Mouse (Mus musculus) midbrain, embryonic 15.5 days (tissue): Measurements from ENCODE around the gene Gm47841. TPM values are rescaled to one million over a fixed set of nuclear protein-coding genes. Genes with fewer than 3 reads are reported as not detected.
A peak's percentile ranks its signal among the peaks of the same experiment; 100 is the strongest.

ENCODE experiments used
- ATAC-seq: fragments of 200-750 bp; cut with Nextera tagmentation; replicated peaks from 2 replicates; pipeline ENCODE4 v1.8.0; 2017; ENCODE audit warnings: moderate TSS enrichment
- H3K27ac ChIP-seq: fragments of 300-500 bp; sonication (generic); 2 replicates; pipeline ENCODE4 v1.5.1; 2015; ENCODE audit warnings: mild to moderate bottlenecking, inconsistent platforms
- H3K27me3 ChIP-seq: fragments of 300-500 bp; sonication (generic); replicated peaks from 2 replicates; pipeline ENCODE4 v1.6.1; 2015; ENCODE audit warnings: inconsistent platforms
- H3K36me3 ChIP-seq: fragments of 300-500 bp; sonication (generic); replicated peaks from 2 replicates; pipeline ENCODE4 v1.6.1; 2015; ENCODE audit warnings: inconsistent platforms
- H3K4me1 ChIP-seq: fragments of 300-500 bp; sonication (generic); 2 replicates; pipeline ENCODE4 v1.6.1; 2015; ENCODE audit warnings: inconsistent platforms
- H3K4me2 ChIP-seq: fragments of 300-500 bp; sonication (generic); 2 replicates; pipeline ENCODE4 v1.6.1; 2015; ENCODE audit warnings: inconsistent platforms, mild to moderate bottlenecking, moderate library complexity
- H3K4me3 ChIP-seq: fragments of 300-500 bp; sonication (generic); 2 replicates; pipeline ENCODE4 v1.5.1; 2015; ENCODE audit warnings: mild to moderate bottlenecking, inconsistent platforms
- H3K9ac ChIP-seq: fragments of 300-500 bp; sonication (generic); 2 replicates; pipeline ENCODE4 v1.6.1; 2015; ENCODE audit warnings: mild to moderate bottlenecking, inconsistent platforms
- H3K9me3 ChIP-seq: fragments of 300-500 bp; sonication (generic); 2 replicates; pipeline ENCODE4 v1.6.1; 2016; ENCODE audit warnings: inconsistent platforms
- WGBS: fragments of 180-500 bp; shearing (Covaris S2); methylation state at CpG from one replicate; pipeline ENCODE4 v1.1.7; 2015; ENCODE audit warnings: mixed read lengths; 5-methylcytosine and 5-hydroxymethylcytosine counted together
- polyA plus RNA-seq: library from polyadenylated mRNA; unstranded; fragments of >200 nt; fragmentation: Nextera tagmentation; extraction: Ambion mirVana; gene quantifications from 2 replicates; pipeline ENCODE4 v1.2.1, GENCODE M21; 2015

The Gm47841 gene
- polyA plus RNA-seq, 1 experiment from 2014 or later: not detected

DNA sequence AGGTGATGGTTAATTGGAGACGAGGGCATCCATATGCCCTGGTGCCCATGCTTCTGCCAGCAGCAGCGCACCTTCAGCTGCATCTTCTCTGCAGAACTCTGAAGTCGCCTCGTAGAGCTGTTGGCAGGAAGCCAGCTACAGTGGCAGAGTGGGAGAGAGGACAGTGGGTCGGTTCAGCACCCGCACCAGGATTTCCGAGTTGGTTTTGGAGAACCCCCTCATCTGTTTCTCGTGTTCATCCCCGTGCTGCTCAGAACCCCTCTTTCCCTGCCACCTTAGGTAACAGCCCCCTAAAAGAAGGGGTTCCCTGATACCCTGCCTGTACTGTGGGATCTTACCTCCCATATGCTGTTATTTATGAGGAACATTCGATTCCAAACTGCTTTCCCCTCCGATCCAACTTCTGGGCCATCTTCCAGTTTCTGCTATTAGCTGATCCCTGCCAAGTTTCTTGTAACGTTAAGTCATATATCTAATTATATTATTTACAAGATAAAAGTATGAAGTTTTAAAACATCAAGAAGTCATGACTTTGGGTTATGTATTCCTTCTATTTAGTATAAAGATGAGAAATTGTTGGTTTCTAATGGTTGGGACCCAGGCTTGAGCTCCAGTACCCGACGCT lies 38.7 kb downstream of the Gm47841 start:
- no peak for ATAC-seq

DNA sequence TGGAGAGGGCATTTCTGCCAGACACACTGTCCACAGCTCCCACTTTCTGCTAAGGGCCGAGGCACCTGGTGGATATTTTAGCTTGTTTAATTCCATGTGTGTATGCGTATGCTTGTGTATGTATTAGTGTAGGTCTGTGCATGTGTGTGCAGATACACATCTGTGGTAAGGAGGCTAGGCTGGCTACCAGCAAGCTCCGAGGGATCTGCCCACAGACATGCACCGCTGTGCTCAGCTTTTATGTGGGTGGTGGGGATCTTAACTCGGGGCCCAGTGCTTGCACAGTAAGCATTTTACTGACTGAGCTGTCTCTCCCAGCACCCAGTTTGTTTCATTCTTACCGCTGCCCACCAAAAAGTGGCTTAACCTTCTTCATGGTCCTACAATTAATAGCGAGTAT lies 40.0 kb downstream of the Gm47841 start:
- H3K27me3 ChIP-seq: no peaks in the 10 kb centered on the region
- no peak overlapping the region for H3K27ac ChIP-seq
- 67% methylated on average over 7 of the region's 7 CpGs for WGBS
- H3K4me3 ChIP-seq: no peak overlapping the region
- H3K4me2 ChIP-seq: no peak overlapping the region; the same call in 1 of the 2 replicates
- no peaks in the 10 kb centered on the region for H3K9me3 ChIP-seq
- no peak for ATAC-seq
- H3K9ac ChIP-seq: no peak overlapping the region
- peaks cover 5% of the 10 kb centered on the region; the same call in 1 of the 2 replicates for H3K4me1 ChIP-seq
- peaks cover 12% of the 10 kb centered on the region; the same call in 1 of the 2 replicates for H3K36me3 ChIP-seq

More for the DNA sequence above, 38.7 kb downstream of the Gm47841 start:
- WGBS: 87% methylated on average over 14 of the region's 14 CpGs
- peaks cover 22% of the 10 kb centered on the region; the same call in 1 of the 2 replicates for H3K36me3 ChIP-seq
- no peak overlapping the region for H3K9ac ChIP-seq
- peaks cover 5% of the 10 kb centered on the region; the same call in 1 of the 2 replicates for H3K4me1 ChIP-seq
- H3K9me3 ChIP-seq: no peaks in the 10 kb centered on the region
- H3K27ac ChIP-seq: no peak overlapping the region
- H3K27me3 ChIP-seq: no peaks in the 10 kb centered on the region
- H3K4me2 ChIP-seq: no peak overlapping the region
- H3K4me3 ChIP-seq: no peak overlapping the region

DNA sequence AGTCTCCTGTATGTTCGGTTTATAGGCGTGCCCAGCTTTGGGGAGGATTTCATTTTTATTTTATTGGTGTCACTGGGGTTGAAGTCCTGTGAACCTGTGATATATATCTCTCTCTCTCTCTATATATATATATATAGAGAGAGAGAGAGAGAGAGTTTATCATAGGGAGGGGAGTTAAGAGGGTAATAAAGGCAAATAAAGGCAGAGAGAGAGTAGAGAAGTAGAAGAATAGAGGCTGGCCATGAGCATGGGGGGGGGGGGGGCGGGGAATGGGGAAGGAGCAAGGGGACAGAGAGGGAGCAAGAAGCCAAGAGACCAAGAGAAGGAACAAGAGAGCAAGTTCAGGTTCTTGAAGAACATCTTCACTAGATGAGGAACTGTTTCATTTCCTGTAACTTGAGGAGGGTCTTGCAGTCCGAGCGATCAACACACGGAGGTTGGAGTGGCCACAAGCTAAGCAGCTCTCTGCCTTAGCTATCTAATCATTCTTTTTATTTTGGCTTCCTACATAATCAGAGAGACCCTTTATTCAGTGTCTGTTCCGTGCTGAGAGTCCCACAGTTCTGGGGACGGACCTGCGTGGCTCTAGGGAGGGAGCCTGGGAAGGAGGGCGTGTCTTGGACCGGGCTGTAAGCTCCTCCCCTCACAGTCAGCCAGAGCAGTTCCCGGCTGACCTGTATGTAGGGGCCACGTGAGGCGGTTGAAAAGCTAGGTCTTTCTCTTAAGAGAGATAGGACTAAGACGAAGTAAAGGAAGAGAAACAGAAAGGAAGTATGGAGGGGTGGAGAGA lies 40.8 kb downstream of the Gm47841 start:
- no peaks in the 10 kb centered on the region for H3K9me3 ChIP-seq
- WGBS: 15% methylated on average over 15 of the region's 15 CpGs
- ATAC-seq: 0 out of 2 replicates have a peak, but pooled peaks have one; percentile 62
- no peak overlapping the region for H3K27ac ChIP-seq
- no peaks in the 10 kb centered on the region for H3K27me3 ChIP-seq
- peaks cover 12% of the 10 kb centered on the region; the same call in 1 of the 2 replicates for H3K36me3 ChIP-seq
- peak overlapping the region; percentile 22 for H3K4me3 ChIP-seq
- no peak overlapping the region for H3K9ac ChIP-seq
- peak overlapping the region; percentile 39 for H3K4me2 ChIP-seq
- H3K4me1 ChIP-seq: peaks cover 5% of the 10 kb centered on the region; the same call in 1 of the 2 replicates

DNA sequence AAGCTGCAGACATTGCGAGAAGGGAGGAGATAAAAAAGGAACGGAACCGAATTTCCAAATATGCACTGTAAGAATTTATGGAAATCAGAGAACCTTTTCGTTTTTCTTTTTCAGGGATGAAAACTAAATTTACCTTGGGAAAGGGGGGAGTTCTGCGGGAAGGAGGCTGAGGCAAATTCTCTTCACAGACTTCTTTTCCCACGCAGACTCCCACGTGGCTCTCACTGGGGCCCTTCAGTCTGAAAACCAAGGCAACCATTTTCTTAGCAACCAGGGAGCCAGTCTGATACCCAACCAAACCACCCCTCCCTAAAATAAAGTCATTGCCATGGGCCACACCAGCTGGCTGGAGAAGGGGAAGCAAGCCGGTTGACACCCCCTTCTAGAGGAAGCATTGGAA lies 41.5 kb downstream of the Gm47841 start:
- WGBS: 80% methylated on average over 8 of the region's 8 CpGs
- Histone ChIP-seq H3K9me3 (no peaks in the 10 kb centered on the region), H3K27me3 (no peaks in the 10 kb centered on the region)

DNA sequence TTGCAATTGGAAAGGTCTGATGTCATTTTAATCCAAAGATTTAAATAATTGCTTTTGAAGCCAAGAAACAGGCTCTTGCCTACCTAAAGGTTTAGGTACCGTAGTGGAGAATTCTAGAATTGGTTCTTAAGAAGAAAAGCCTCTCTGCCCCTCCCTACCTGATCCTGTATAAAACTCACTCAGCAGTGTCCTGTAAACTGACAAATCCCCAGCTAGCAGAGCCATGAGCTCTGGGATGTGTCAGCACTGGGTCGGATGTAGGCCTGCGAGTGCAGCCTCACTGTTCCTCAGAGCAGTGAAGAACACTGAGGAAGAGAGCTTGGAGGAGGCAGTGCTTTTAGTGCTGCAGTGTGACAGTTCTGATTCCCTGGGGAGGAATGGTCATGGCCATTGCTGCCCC lies 42.7 kb downstream of the Gm47841 start:
- no peak overlapping the region for H3K9ac ChIP-seq
- H3K27ac ChIP-seq: no peak overlapping the region
- no peak for ATAC-seq
- peaks cover 5% of the 10 kb centered on the region; the same call in 1 of the 2 replicates for H3K4me1 ChIP-seq
- WGBS: 55% methylated on average over 3 of the region's 3 CpGs
- H3K27me3 ChIP-seq: no peaks in the 10 kb centered on the region
- H3K36me3 ChIP-seq: no peaks in the 10 kb centered on the region
- no peaks in the 10 kb centered on the region for H3K9me3 ChIP-seq
- H3K4me3 ChIP-seq: no peak overlapping the region
- H3K4me2 ChIP-seq: no peak overlapping the region

More for the DNA sequence above, 41.5 kb downstream of the Gm47841 start:
- no peak for ATAC-seq
- Histone ChIP-seq H3K4me3 (no peak overlapping the region), H3K9ac (no peak overlapping the region), H3K4me1 (peaks cover 5% of the 10 kb centered on the region; the same call in 1 of the 2 replicates), H3K36me3 (0 out of 2 replicates have a peak, but pooled peaks cover 5% of the 10 kb centered on the region), H3K4me2 (no peak overlapping the region), H3K27ac (no peak overlapping the region)

DNA sequence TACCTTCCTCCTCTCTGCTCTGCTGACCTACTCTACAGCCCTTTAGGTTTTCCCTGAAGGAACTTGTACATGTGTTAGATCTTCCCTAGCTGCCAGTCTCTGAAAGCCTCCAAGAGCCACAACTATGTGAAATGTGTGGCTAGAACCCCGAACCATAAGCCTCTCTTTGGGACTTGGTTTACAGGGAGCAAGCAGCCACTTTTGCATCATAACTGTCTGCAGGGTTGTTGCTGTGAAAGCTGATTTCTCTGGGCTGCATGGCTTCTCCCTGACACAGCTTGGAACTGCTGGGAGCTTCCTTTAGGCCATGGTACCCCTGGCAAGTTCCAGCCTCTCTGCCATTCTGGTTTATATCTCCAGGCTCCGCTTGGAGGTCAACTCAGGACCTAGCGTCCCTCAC lies 44.7 kb downstream of the Gm47841 start:
- no peak overlapping the region for H3K4me3 ChIP-seq
- H3K27me3 ChIP-seq: no peaks in the 10 kb centered on the region
- no peak overlapping the region for H3K27ac ChIP-seq
- no peak for ATAC-seq
- WGBS: 92% methylated on average over 3 of the region's 3 CpGs
- H3K4me1 ChIP-seq: peaks cover 5% of the 10 kb centered on the region; the same call in 1 of the 2 replicates
- H3K36me3 ChIP-seq: no peaks in the 10 kb centered on the region
- no peak overlapping the region for H3K4me2 ChIP-seq
- no peaks in the 10 kb centered on the region for H3K9me3 ChIP-seq
- no peak overlapping the region for H3K9ac ChIP-seq

DNA sequence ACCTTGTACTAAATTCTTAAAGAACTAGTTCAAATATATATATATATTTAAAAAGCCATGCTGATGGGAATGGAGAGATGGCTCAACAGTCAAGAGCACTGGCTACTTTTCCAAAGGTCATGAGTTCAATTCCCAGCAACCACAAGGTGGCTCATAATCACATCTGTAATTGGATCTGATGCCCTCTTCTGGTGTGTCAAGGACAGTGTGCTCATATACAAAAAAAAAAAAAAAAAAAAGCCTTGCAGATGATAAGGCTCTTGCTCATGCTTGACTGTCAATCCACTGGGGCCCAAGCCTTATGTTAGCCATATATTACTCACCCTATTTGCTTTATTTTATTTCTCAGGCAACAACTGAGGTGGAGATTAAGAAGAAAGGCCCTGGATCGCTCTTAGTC lies 45.5 kb downstream of the Gm47841 start:
- no peaks in the 10 kb centered on the region for H3K36me3 ChIP-seq
- 96% methylated on average over 1 of the region's 1 CpGs for WGBS
- no peaks in the 10 kb centered on the region for H3K9me3 ChIP-seq
- H3K27ac ChIP-seq: no peak overlapping the region
- H3K9ac ChIP-seq: no peak overlapping the region
- ATAC-seq: no peak
- peaks cover 3% of the 10 kb centered on the region; the same call in 1 of the 2 replicates for H3K4me1 ChIP-seq
- H3K27me3 ChIP-seq: no peaks in the 10 kb centered on the region
- H3K4me2 ChIP-seq: no peak overlapping the region
- no peak overlapping the region for H3K4me3 ChIP-seq

DNA sequence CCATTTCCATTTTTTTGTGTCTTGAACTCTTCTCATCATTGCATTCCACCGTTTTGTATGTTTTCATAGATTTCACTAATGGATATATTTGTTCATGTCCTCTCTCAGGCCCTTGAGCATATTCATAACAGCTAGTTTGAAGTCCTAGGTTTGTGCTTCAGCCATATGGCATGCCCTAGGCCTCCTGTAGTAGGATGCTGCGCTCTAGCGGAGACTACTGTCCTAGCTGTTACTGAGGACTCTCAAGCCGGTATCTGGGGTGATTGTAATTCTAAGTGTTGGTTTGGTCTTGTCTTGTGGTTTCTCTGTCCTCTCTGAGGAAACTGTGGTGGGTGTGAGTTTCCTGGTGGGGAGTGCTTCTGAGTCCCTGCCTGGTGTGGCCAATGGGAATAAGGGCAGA lies 50.1 kb downstream of the Gm47841 start:
- WGBS: 34% methylated on average over 4 of the region's 4 CpGs
- ATAC-seq: no peak

More for the DNA sequence above, 50.1 kb downstream of the Gm47841 start:
- no peaks in the 10 kb centered on the region for H3K9me3 ChIP-seq
- H3K27me3 ChIP-seq: no peaks in the 10 kb centered on the region
- H3K9ac ChIP-seq: no peak overlapping the region
- H3K4me1 ChIP-seq: no peaks in the 10 kb centered on the region
- no peaks in the 10 kb centered on the region for H3K36me3 ChIP-seq
- H3K4me3 ChIP-seq: no peak overlapping the region
- H3K27ac ChIP-seq: no peak overlapping the region
- H3K4me2 ChIP-seq: no peak overlapping the region

Other genes with a start within 250 kb of the Gm47841 start
- gene Scn8a, start 177.5 kb downstream of the Gm47841 start, polyA plus RNA-seq: 20.0 and 22.7 TPM in 2 replicates
- gene Fignl2, start 31.2 kb upstream of the Gm47841 start, polyA plus RNA-seq: 0.09 TPM in 1 of 2 replicates, not detected in the other
- not detected in 2 replicates for gene Ankrd33, start 68.4 kb upstream of the Gm47841 start, polyA plus RNA-seq
- 8.6 and 8.7 TPM in 2 replicates for gene Acvrl1, start 81.1 kb upstream of the Gm47841 start, polyA plus RNA-seq
- gene Acvr1b, start 126.7 kb upstream of the Gm47841 start, polyA plus RNA-seq: 23.3 and 24.9 TPM in 2 replicates
- gene Grasp, start 176.8 kb upstream of the Gm47841 start, polyA plus RNA-seq: 1.3 and 1.9 TPM in 2 replicates
- 4.2 and 4.9 TPM in 2 replicates for gene Nr4a1, start 206.9 kb upstream of the Gm47841 start, polyA plus RNA-seq
- 83.9 and 84.3 TPM in 2 replicates for gene Atg101, start 236.9 kb upstream of the Gm47841 start, polyA plus RNA-seq
- gene 6030408B16Rik, start 245.8 kb upstream of the Gm47841 start, polyA plus RNA-seq: 0.28 and 0.45 TPM in 2 replicates